Mouse (Mus musculus) stomach, postnatal 0 days (tissue): ENCODE measurements around the gene Calm3.

Experiments
- CTCF ChIP-seq: IDR thresholded peaks from 2 replicates; pipeline ENCODE4 v1.5.1; 2016; ENCODE audit warnings: antibody characterized with exemption, low read depth, mild to moderate bottlenecking, moderate library complexity
- EP300 ChIP-seq: optimal IDR thresholded peaks from 2 replicates; pipeline ENCODE3; 2016; ENCODE audit warnings: antibody characterized with exemption

DNA sequence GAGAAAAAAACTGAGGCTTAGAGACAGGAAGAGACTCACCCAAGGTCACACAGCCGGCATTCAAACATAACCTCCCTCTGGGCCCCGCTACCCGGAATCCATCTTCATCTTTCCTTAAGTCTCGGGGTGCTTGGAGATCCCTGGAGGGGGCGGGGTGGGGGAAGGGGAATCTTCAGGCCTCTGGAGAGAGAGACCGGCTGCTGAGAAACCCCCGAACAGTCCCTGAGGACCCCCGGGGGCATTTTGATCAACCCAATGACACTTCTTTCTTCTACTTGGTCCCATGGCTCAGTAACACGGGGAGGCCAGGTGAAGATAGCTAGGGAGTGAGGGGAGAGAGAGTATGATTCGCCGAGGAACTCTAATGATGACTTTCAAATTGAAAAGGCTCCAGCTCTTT, 47.9 kb downstream of the Calm3 start:
- no peak for TF ChIP-seq CTCF
- TF ChIP-seq EP300 = no peak
